Mouse (Mus musculus): ENCODE measurements around the gene Tcirg1. TPM values are rescaled to one million over a fixed set of nuclear protein-coding genes. Genes with fewer than 3 reads are reported as not detected.

Gene Tcirg1
- polyA plus RNA-seq, 1 experiment from 2014 or later = 18.7 TPM

- H3K4me1 ChIP-seq = no peaks in the 10 kb centered on the region
- 83% methylated on average over 7 of the region's 7 CpGs for WGBS
- no peaks in the 10 kb centered on the region for H3K36me3 ChIP-seq
- H3K4me2 ChIP-seq (replicated peaks) = no peak overlapping the region
- ATAC-seq (ENCODE audit: low FRiP score, low read depth) = no peak
- H3K27me3 ChIP-seq = peaks cover 11% of the 10 kb centered on the region; the same call in 1 of the 2 replicates
- no peak overlapping the region for H3K27ac ChIP-seq (replicated peaks)
- H3K9ac ChIP-seq (replicated peaks) = no peak overlapping the region
- H3K4me3 ChIP-seq = no peak overlapping the region
- no peaks in the 10 kb centered on the region for H3K9me3 ChIP-seq
These were observed 35.4 kb upstream of the Tcirg1 start for GRCm38 (mm10) chr19:3942315-3942714.

- no peaks in the 10 kb centered on the region for H3K9me3 ChIP-seq
- H3K27me3 ChIP-seq = peaks cover 20% of the 10 kb centered on the region
- peaks cover 14% of the 10 kb centered on the region for H3K4me1 ChIP-seq
- H3K9ac ChIP-seq (replicated peaks) = peak overlapping the region; percentile 50; the same call in 1 of the 2 replicates
- ATAC-seq (ENCODE audit: low FRiP score, low read depth) = 0 out of 2 replicates have a peak, but pooled peaks have one; percentile 12
- H3K4me2 ChIP-seq (replicated peaks) = peak overlapping the region; percentile 76
- no peak overlapping the region for H3K27ac ChIP-seq (replicated peaks)
- H3K36me3 ChIP-seq = no peaks in the 10 kb centered on the region
- 7% methylated on average over 22 of the region's 22 CpGs for WGBS
- H3K4me3 ChIP-seq = peak overlapping the region; percentile 44
These were observed 29.2 kb upstream of the Tcirg1 start for GRCm38 (mm10) chr19:3935896-3936850.

GRCm38 (mm10) chr19:3935032-3935895 lies 28.3 kb upstream of the Tcirg1 start, which contains the start of gene Unc93b1:
Gene Unc93b1 (plus strand): TSS chr19:3935186.
- H3K27ac ChIP-seq (replicated peaks) = no peak within 1 kb of the TSS

GRCm38 (mm10) chr19:3931716-3932115 lies 24.8 kb upstream of the Tcirg1 start:
- peaks cover 16% of the 10 kb centered on the region for H3K27me3 ChIP-seq
- no peak for ATAC-seq (ENCODE audit: low FRiP score, low read depth)
- no peak overlapping the region for H3K4me2 ChIP-seq (replicated peaks)
- H3K4me1 ChIP-seq = peaks cover 20% of the 10 kb centered on the region
- no peaks in the 10 kb centered on the region for H3K9me3 ChIP-seq
- no peak overlapping the region for H3K27ac ChIP-seq (replicated peaks)
- H3K9ac ChIP-seq (replicated peaks) = no peak overlapping the region
- WGBS = 90% methylated on average over 9 of the region's 9 CpGs
- H3K4me3 ChIP-seq = no peak overlapping the region
- H3K36me3 ChIP-seq = no peaks in the 10 kb centered on the region

More at GRCm38 (mm10) chr19:3935032-3935895, 28.3 kb upstream of the Tcirg1 start, which contains the start of gene Unc93b1:
- peak within 1 kb of the TSS; percentile 50; the same call in 1 of the 2 replicates for H3K9ac ChIP-seq (replicated peaks)
- H3K9me3 ChIP-seq = no peaks in the 10 kb centered on the region
- peaks cover 14% of the 10 kb centered on the region for H3K4me1 ChIP-seq
- H3K4me3 ChIP-seq = peak within 1 kb of the TSS; percentile 44
- H3K4me2 ChIP-seq (replicated peaks) = peak within 1 kb of the TSS; percentile 76
- H3K27me3 ChIP-seq = peaks cover 20% of the 10 kb centered on the region
- peak; percentile 71 for ATAC-seq (ENCODE audit: low FRiP score, low read depth)
- H3K36me3 ChIP-seq = no peaks in the 10 kb centered on the region
- WGBS = 8% methylated on average over 41 of the region's 42 CpGs

GRCm38 (mm10) chr19:3930262-3931057 lies 23.5 kb upstream of the Tcirg1 start:
- WGBS = 80% methylated on average over 21 of the region's 21 CpGs
- Histone ChIP-seq H3K27me3 (peaks cover 6% of the 10 kb centered on the region), H3K36me3 (no peaks in the 10 kb centered on the region), H3K4me1 (peaks cover 11% of the 10 kb centered on the region), H3K9ac (replicated peaks) (0 out of 2 replicates have a peak overlapping the region, but pooled peaks have one; percentile 0), H3K27ac (replicated peaks) (no peak overlapping the region), H3K9me3 (no peaks in the 10 kb centered on the region), H3K4me2 (replicated peaks) (no peak overlapping the region), H3K4me3 (no peak overlapping the region)
- ATAC-seq (ENCODE audit: low FRiP score, low read depth) = no peak

- Histone ChIP-seq H3K9me3 (no peaks in the 10 kb centered on the region), H3K4me2 (replicated peaks) (no peak within 1 kb of the TSS), H3K4me3 (no peak within 1 kb of the TSS), H3K27ac (replicated peaks) (no peak within 1 kb of the TSS; the same call in 1 of the 2 replicates), H3K36me3 (no peaks in the 10 kb centered on the region), H3K4me1 (peaks cover 6% of the 10 kb centered on the region; the same call in 1 of the 2 replicates), H3K27me3 (no peaks in the 10 kb centered on the region), H3K9ac (replicated peaks) (0 out of 2 replicates have a peak within 1 kb of the TSS, but pooled peaks have one; percentile 0)
- ATAC-seq (ENCODE audit: low FRiP score, low read depth) = no peak
- WGBS = 65% methylated on average over 12 of the region's 12 CpGs
These were observed 22.4 kb upstream of the Tcirg1 start, which contains the start of gene Aldh3b1 for GRCm38 (mm10) chr19:3929211-3929941. Gene Aldh3b1 (minus strand): TSS chr19:3929808.

GRCm38 (mm10) chr19:3928779-3929178 lies 21.8 kb upstream of the Tcirg1 start:
- H3K36me3 ChIP-seq = no peaks in the 10 kb centered on the region
- no peaks in the 10 kb centered on the region for H3K27me3 ChIP-seq
- peaks cover 6% of the 10 kb centered on the region; the same call in 1 of the 2 replicates for H3K4me1 ChIP-seq
- no peaks in the 10 kb centered on the region for H3K9me3 ChIP-seq
- H3K9ac ChIP-seq (replicated peaks) = no peak overlapping the region
- no peak for ATAC-seq (ENCODE audit: low FRiP score, low read depth)
- no peak overlapping the region for H3K4me3 ChIP-seq
- no peak overlapping the region for H3K27ac ChIP-seq (replicated peaks)
- no peak overlapping the region for H3K4me2 ChIP-seq (replicated peaks)
- 82% methylated on average over 4 of the region's 4 CpGs for WGBS

- WGBS = 83% methylated on average over 4 of the region's 4 CpGs
- ATAC-seq (ENCODE audit: low FRiP score, low read depth) = no peak
These were observed 21.1 kb upstream of the Tcirg1 start for GRCm38 (mm10) chr19:3927989-3928388.

GRCm38 (mm10) chr19:3926685-3927084 lies 19.8 kb upstream of the Tcirg1 start:
- no peaks in the 10 kb centered on the region for H3K27me3 ChIP-seq
- no peak overlapping the region for H3K4me3 ChIP-seq
- no peak for ATAC-seq (ENCODE audit: low FRiP score, low read depth)
- H3K36me3 ChIP-seq = no peaks in the 10 kb centered on the region
- H3K27ac ChIP-seq (replicated peaks) = no peak overlapping the region
- no peak overlapping the region for H3K4me2 ChIP-seq (replicated peaks)
- no peaks in the 10 kb centered on the region for H3K9me3 ChIP-seq
- H3K9ac ChIP-seq (replicated peaks) = no peak overlapping the region
- WGBS = 59% methylated on average over 6 of the region's 6 CpGs
- H3K4me1 ChIP-seq = peaks cover 6% of the 10 kb centered on the region; the same call in 1 of the 2 replicates

More at GRCm38 (mm10) chr19:3927989-3928388, 21.1 kb upstream of the Tcirg1 start:
- no peaks in the 10 kb centered on the region for H3K36me3 ChIP-seq
- H3K9ac ChIP-seq (replicated peaks) = no peak overlapping the region
- H3K9me3 ChIP-seq = no peaks in the 10 kb centered on the region
- no peaks in the 10 kb centered on the region for H3K27me3 ChIP-seq
- H3K4me1 ChIP-seq = peaks cover 6% of the 10 kb centered on the region; the same call in 1 of the 2 replicates
- no peak overlapping the region for H3K27ac ChIP-seq (replicated peaks)
- H3K4me2 ChIP-seq (replicated peaks) = no peak overlapping the region
- no peak overlapping the region for H3K4me3 ChIP-seq

GRCm38 (mm10) chr19:3926279-3926678 lies 19.3 kb upstream of the Tcirg1 start:
- no peaks in the 10 kb centered on the region for H3K36me3 ChIP-seq
- no peak overlapping the region for H3K4me2 ChIP-seq (replicated peaks)
- H3K4me3 ChIP-seq = no peak overlapping the region
- peaks cover 6% of the 10 kb centered on the region; the same call in 1 of the 2 replicates for H3K4me1 ChIP-seq
- H3K9ac ChIP-seq (replicated peaks) = no peak overlapping the region
- no peak overlapping the region for H3K27ac ChIP-seq (replicated peaks)
- no peaks in the 10 kb centered on the region for H3K9me3 ChIP-seq
- H3K27me3 ChIP-seq = no peaks in the 10 kb centered on the region
- WGBS = 75% methylated on average over 3 of the region's 3 CpGs
- ATAC-seq (ENCODE audit: low FRiP score, low read depth) = no peak
